Mouse (Mus musculus) gastrocnemius, postnatal 4 days (tissue): Measurements from ENCODE around the gene Gnpat. TPM values are rescaled to one million over a fixed set of nuclear protein-coding genes. Genes with fewer than 3 reads are reported as not detected.

Experiments
- DNase-seq, 2 experiments: peaks; one replicate each; pipeline ENCODE4 v3.0.0; 2021 to 2022; ENCODE audit warnings: low spot score in 2 of 2, mixed read lengths in 2 of 2
- total RNA-seq, 2 experiments: library from RNA; stranded (reverse); gene quantifications; 2 replicates each; pipeline ENCODE4 v1.2.3; 2021

Gnpat gene
- total RNA-seq, 2 experiments from 2014 or later, result 108 to 109 TPM

GRCm38 (mm10) chr8:124937293-124937692 lies 74.5 kb downstream of the Gnpat start:
- no peak for DNase-seq

Other genes with a start within 250 kb of the Gnpat start
- gene 2310022B05Rik, start 199.7 kb upstream of the Gnpat start, total RNA-seq, result 10 to 100 TPM; 49.3 to 51.7 TPM
- 10 to 100 TPM; 28.2 to 33.1 TPM for gene Ttc13, start 141.1 kb upstream of the Gnpat start, total RNA-seq
- gene Arv1, start 140.9 kb upstream of the Gnpat start, total RNA-seq, result 1 to 10 TPM; 6.6 to 7.1 TPM
- gene Fam89a, start 111.2 kb upstream of the Gnpat start, total RNA-seq, result under 1 TPM; 0.86 to 0.96 TPM
- gene Trim67, start 69.9 kb upstream of the Gnpat start, total RNA-seq, result under 1 TPM; 0.12 to 0.13 TPM
- gene 2810004N23Rik, start 87 bp downstream of the Gnpat start, total RNA-seq, result 10 to 100 TPM; 36.7 to 37.0 TPM
- 10 to 100 TPM; 10.4 to 11.3 TPM for gene Exoc8, start 34.7 kb downstream of the Gnpat start, total RNA-seq
- 10 to 100 TPM; 11.7 to 11.9 TPM for gene Sprtn, start 34.9 kb downstream of the Gnpat start, total RNA-seq
- 10 to 100 TPM; 53.0 to 53.5 TPM for gene Egln1, start 86.3 kb downstream of the Gnpat start, total RNA-seq
- gene Tsnax, start 150.0 kb downstream of the Gnpat start, total RNA-seq, result 10 to 100 TPM; 78.6 to 87.9 TPM
- gene Disc1, start 191.2 kb downstream of the Gnpat start, total RNA-seq, result 1 to 10 TPM; 4.7 to 5.6 TPM